In genomic region chr10:42521315-42521981, GRCm38 (mm10) we compare ENCODE assay signal across 12 mouse cellular contexts. TPM values are rescaled to one million over a fixed set of nuclear protein-coding genes. Genes with fewer than 3 reads are reported as not detected.
DNase-seq lines count a peak whose midpoint lies in the region; ATAC-seq and TF ChIP-seq lines count a peak whose summit lies in the region.
"Had no signal": no experiment of that assay in that cellular context is flagged by ENCODE, and none has a peak within 500 bp of the region (broad histone marks: within the 10 kb centered on the region; RNA-seq: fewer than 3 reads in every experiment).

No protein-coding gene starts in this region.

- ATAC-seq in heart, embryonic 16.5 days (replicated peaks; ENCODE audit: extremely low read depth, insufficient read depth, low FRiP score) = peak; percentile 76
- ATAC-seq in liver, embryonic 13.5 days (ENCODE audit: low read depth) = peak; percentile 76
- ATAC-seq: midbrain, embryonic 13.5 days had no signal

- no peak overlapping the region for H3K4me2 ChIP-seq in heart, embryonic 16.5 days (ENCODE audit: low read depth, low read length)
- H3K4me2 ChIP-seq in liver, embryonic 13.5 days = peak overlapping the region; percentile 11
- H3K4me2 ChIP-seq: embryonic facial prominence, embryonic 13.5 days; hindbrain, embryonic 13.5 days; midbrain, embryonic 13.5 days had no signal

- DNase-seq in heart, adult 9 months (ENCODE audit: low spot score in 2 of 2) = no peak
- DNase-seq in 416B (ENCODE audit: low read depth) (peak; percentile 80), MEL-GATA-1-ER (ENCODE audit: extremely low read depth, low read depth) (peak; percentile 65)
- DNase-seq in liver, embryonic 13.5 days = no peak
- DNase-seq in thymus, adult 2 months = no peak
- no peak for DNase-seq in layer of hippocampus, adult 18-20 months (ENCODE audit: low spot score in 2 of 2)
- DNase-seq: cerebellum, adult 9-10 months; right cerebral cortex, postnatal 4 days had no signal

- peak overlapping the region; percentile 14; the same call in 1 of the 2 replicates for H3K27ac ChIP-seq in heart, embryonic 16.5 days (ENCODE audit: low read length)
- peak overlapping the region; percentile 83 for H3K27ac ChIP-seq in liver, embryonic 13.5 days
- H3K27ac ChIP-seq in thymus, adult 2 months (ENCODE audit: control insufficient read depth, insufficient read depth, low read length) = no peak overlapping the region
- H3K27ac ChIP-seq: embryonic facial prominence, embryonic 13.5 days; hindbrain, embryonic 13.5 days; midbrain, embryonic 13.5 days had no signal

- TF ChIP-seq CTCF in thymus, adult 2 months (IDR thresholded peaks at IDR 0.05; ENCODE audit: borderline replicate concordance, control insufficient read depth, extremely low read depth, insufficient read depth, low read length, poor library complexity) = no peak

- H3K4me1 ChIP-seq in heart, embryonic 16.5 days (ENCODE audit: control insufficient read depth, insufficient read depth, low read length) = peaks cover 16% of the 10 kb centered on the region
- peaks cover 94% of the 10 kb centered on the region for H3K4me1 ChIP-seq in liver, embryonic 13.5 days (replicated peaks)
- 0 out of 2 replicates have a peak, but pooled peaks cover 2% of the 10 kb centered on the region for H3K4me1 ChIP-seq in thymus, adult 2 months (replicated peaks; ENCODE audit: control insufficient read depth, insufficient read depth, low read length)

- H3K27me3 ChIP-seq in heart, embryonic 16.5 days (ENCODE audit: control insufficient read depth, insufficient read depth, low read length) = no peaks in the 10 kb centered on the region
- H3K27me3 ChIP-seq in liver, embryonic 13.5 days = no peaks in the 10 kb centered on the region
- H3K27me3 ChIP-seq in thymus, adult 2 months (ENCODE audit: control insufficient read depth, insufficient read depth, low read length) = no peaks in the 10 kb centered on the region
- H3K27me3 ChIP-seq: embryonic facial prominence, embryonic 13.5 days; hindbrain, embryonic 13.5 days; midbrain, embryonic 13.5 days had no signal

- WGBS in heart, embryonic 16.5 days = 32% methylated on average over 5 of the region's 5 CpGs
- 12% methylated on average over 5 of the region's 5 CpGs for WGBS in liver, embryonic 13.5 days (ENCODE audit: insufficient replicate concordance)
- 75% methylated on average over 5 of the region's 5 CpGs for WGBS in thymus, adult 2 months

- H3K9me3 ChIP-seq in heart, embryonic 16.5 days (replicated peaks; ENCODE audit: control insufficient read depth, low read length) = no peaks in the 10 kb centered on the region
- H3K9me3 ChIP-seq in liver, embryonic 13.5 days (replicated peaks) = no peaks in the 10 kb centered on the region
- H3K9me3 ChIP-seq: embryonic facial prominence, embryonic 13.5 days; hindbrain, embryonic 13.5 days; midbrain, embryonic 13.5 days had no signal

- TF ChIP-seq POLR2A in thymus, adult 2 months (IDR thresholded peaks at IDR 0.05; ENCODE audit: control insufficient read depth, extremely low read depth, insufficient read depth, low read length, poor library complexity) = no peak

- no peak overlapping the region for H3K4me3 ChIP-seq in heart, embryonic 16.5 days (ENCODE audit: low read length)
- H3K4me3 ChIP-seq in liver, embryonic 13.5 days (replicated peaks) = no peak overlapping the region
- no peak overlapping the region for H3K4me3 ChIP-seq in thymus, adult 2 months (ENCODE audit: control insufficient read depth, insufficient read depth, low read length)
- H3K4me3 ChIP-seq: embryonic facial prominence, embryonic 13.5 days; hindbrain, embryonic 13.5 days; midbrain, embryonic 13.5 days had no signal

- peaks cover 9% of the 10 kb centered on the region for H3K36me3 ChIP-seq in heart, embryonic 16.5 days (ENCODE audit: control insufficient read depth, insufficient read depth)
- peaks cover 21% of the 10 kb centered on the region for H3K36me3 ChIP-seq in liver, embryonic 13.5 days
- H3K36me3 ChIP-seq in thymus, adult 2 months (ENCODE audit: control insufficient read depth, insufficient read depth, low read length) = no peaks in the 10 kb centered on the region

- no peak overlapping the region for H3K9ac ChIP-seq in heart, embryonic 16.5 days (ENCODE audit: low read length)
- peak overlapping the region; percentile 26; the same call in 1 of the 2 replicates for H3K9ac ChIP-seq in liver, embryonic 13.5 days
- H3K9ac ChIP-seq: embryonic facial prominence, embryonic 13.5 days; hindbrain, embryonic 13.5 days; midbrain, embryonic 13.5 days had no signal

RNA-seq across cellular contexts. Expression of gene Snx3, which starts 19.6 kb away (rescaled TPM):
- polyA plus RNA-seq in heart, embryonic 16.5 days (2015; fragmentation: Nextera tagmentation; extraction: Ambion mirVana) = 363 and 415 TPM in 2 replicates
- polyA plus RNA-seq in liver, embryonic 13.5 days (2015; fragmentation: Nextera tagmentation; extraction: Ambion mirVana) = 294 and 318 TPM in 2 replicates
- polyA plus RNA-seq in thymus, adult 2 months (2012; rRNA removed) = 309 and 380 TPM in 2 replicates
- 100 to 1,000 TPM; 195 to 219 TPM for total RNA-seq in layer of hippocampus, adult 18-20 months (2021)

RNA-seq across cellular contexts. Expression of gene Afg1l, which starts 43.1 kb away (rescaled TPM):
- 19.5 and 22.1 TPM in 2 replicates for polyA plus RNA-seq in heart, embryonic 16.5 days (2015; fragmentation: Nextera tagmentation; extraction: Ambion mirVana)
- polyA plus RNA-seq in liver, embryonic 13.5 days (2015; fragmentation: Nextera tagmentation; extraction: Ambion mirVana) = 2.4 and 2.7 TPM in 2 replicates
- polyA plus RNA-seq in thymus, adult 2 months (2012; rRNA removed) = 3.4 and 3.7 TPM in 2 replicates
- total RNA-seq in layer of hippocampus, adult 18-20 months (2021) = 10 to 100 TPM; 12.6 to 14.4 TPM

Comparison
In these comparisons a context has a peak if more than half of its experiments do, and no peak if none do; other contexts are left out.
1. DNase-seq: peak in 416B (single experiment) and MEL-GATA-1-ER (single experiment); none in heart, adult 9 months (0 of 2), liver, embryonic 13.5 days (single experiment), thymus, adult 2 months (single experiment) and layer of hippocampus, adult 18-20 months (0 of 2).